25 mouse cellular contexts compared by ENCODE assay signal in the genomic region with DNA sequence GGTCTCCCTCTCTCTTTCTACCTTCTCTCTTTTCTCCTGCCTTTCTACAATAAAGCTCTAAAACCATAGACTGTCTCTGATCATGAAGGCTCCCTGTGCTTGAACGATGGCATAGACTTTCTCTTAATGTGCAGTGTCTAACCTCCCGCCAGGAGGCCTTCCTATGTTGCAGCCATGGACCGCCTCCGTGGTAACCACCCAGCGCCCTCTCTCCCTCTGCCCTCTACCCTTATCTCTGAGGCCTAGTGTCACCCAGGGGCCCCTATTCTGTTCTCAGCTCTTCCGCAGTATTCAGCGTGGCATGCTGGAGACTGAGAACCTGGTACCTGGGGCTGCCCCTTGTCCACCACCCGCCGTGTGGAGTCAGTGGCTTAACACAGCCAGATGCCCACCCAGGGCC.
"Had no signal": no experiment of that assay in that cellular context is flagged by ENCODE, and none has a peak within 500 bp of the region (broad histone marks: within the 10 kb centered on the region; RNA-seq: fewer than 3 reads in every experiment).

No protein-coding gene starts in this region.

- H3K27ac ChIP-seq: heart, adult 2 months; heart, embryonic 13.5 days; heart, embryonic 15.5 days; hindbrain, embryonic 10.5 days; hindbrain, embryonic 12.5 days; hindbrain, embryonic 14.5 days; intestine, embryonic 15.5 days; layer of hippocampus, adult 2 months; limb, embryonic 10.5 days; limb, embryonic 12.5 days; liver, embryonic 12.5 days; liver, embryonic 15.5 days had no signal

- H3K36me3 ChIP-seq: heart, embryonic 13.5 days; heart, embryonic 15.5 days; hindbrain, embryonic 10.5 days; hindbrain, embryonic 12.5 days; intestine, embryonic 15.5 days; limb, embryonic 10.5 days; limb, embryonic 12.5 days; liver, embryonic 12.5 days; liver, embryonic 15.5 days had no signal

- H3K9ac ChIP-seq: heart, embryonic 13.5 days; heart, embryonic 15.5 days; hindbrain, embryonic 12.5 days; hindbrain, embryonic 14.5 days; intestine, embryonic 15.5 days; limb, embryonic 12.5 days; liver, embryonic 12.5 days; liver, embryonic 15.5 days had no signal

- H3K4me1 ChIP-seq: hindbrain, embryonic 10.5 days; hindbrain, embryonic 12.5 days; intestine, embryonic 15.5 days; liver, embryonic 12.5 days; liver, embryonic 15.5 days had no signal

- H3K9me3 ChIP-seq: heart, embryonic 13.5 days; heart, embryonic 15.5 days; hindbrain, embryonic 10.5 days; hindbrain, embryonic 12.5 days; intestine, embryonic 15.5 days; limb, embryonic 10.5 days; limb, embryonic 12.5 days; liver, embryonic 12.5 days; liver, embryonic 15.5 days had no signal

- ATAC-seq: hindbrain, embryonic 16.5 days; inflammation-experienced regulatory T-cells, adult 6 months; intestine, embryonic 15.5 days; intestine, postnatal 0 days; liver, embryonic 12.5 days had no signal

- H3K27me3 ChIP-seq: heart, embryonic 13.5 days; heart, embryonic 15.5 days; hindbrain, embryonic 12.5 days; intestine, embryonic 15.5 days; limb, embryonic 12.5 days; liver, embryonic 12.5 days; liver, embryonic 15.5 days had no signal

- DNase-seq: gastrocnemius, postnatal 14 days; gastrocnemius, postnatal 36 days; heart, adult 2 months; heart, postnatal 4 days; kidney, adult 18-20 months; kidney, adult 8-10 months; kidney, postnatal 10 days; kidney, postnatal 25 days; kidney, postnatal 4 days; layer of hippocampus, postnatal 36 days had no signal

- H3K4me2 ChIP-seq: heart, embryonic 11.5 days; heart, embryonic 13.5 days; heart, embryonic 15.5 days; hindbrain, embryonic 12.5 days; hindbrain, embryonic 14.5 days; intestine, embryonic 15.5 days; limb, embryonic 12.5 days; liver, embryonic 12.5 days; liver, embryonic 15.5 days had no signal

- H3K4me3 ChIP-seq: heart, adult 2 months; heart, embryonic 13.5 days; heart, embryonic 15.5 days; hindbrain, embryonic 10.5 days; hindbrain, embryonic 12.5 days; intestine, embryonic 15.5 days; layer of hippocampus, adult 2 months; limb, embryonic 10.5 days; limb, embryonic 12.5 days; liver, embryonic 12.5 days; liver, embryonic 15.5 days had no signal
